Mouse (Mus musculus) kidney, adult 2 months (tissue): ENCODE results near the gene Tenm4.

Experiments used
- CTCF ChIP-seq: fragments of 200-500 bp; conservative IDR thresholded peaks from 2 replicates; pipeline ENCODE4 v1.5.1; 2011; ENCODE audit warnings: low read depth, mild to moderate bottlenecking, control low read depth, low read length, moderate library complexity, mixed read lengths; ENCODE audit not compliant: insufficient read depth, insufficient read length
- POLR2A ChIP-seq: fragments of 200-500 bp; IDR thresholded peaks from one replicate; pipeline ENCODE4 v1.6.1; 2011; ENCODE audit warnings: low read depth, low read length, control low read depth

DNA sequence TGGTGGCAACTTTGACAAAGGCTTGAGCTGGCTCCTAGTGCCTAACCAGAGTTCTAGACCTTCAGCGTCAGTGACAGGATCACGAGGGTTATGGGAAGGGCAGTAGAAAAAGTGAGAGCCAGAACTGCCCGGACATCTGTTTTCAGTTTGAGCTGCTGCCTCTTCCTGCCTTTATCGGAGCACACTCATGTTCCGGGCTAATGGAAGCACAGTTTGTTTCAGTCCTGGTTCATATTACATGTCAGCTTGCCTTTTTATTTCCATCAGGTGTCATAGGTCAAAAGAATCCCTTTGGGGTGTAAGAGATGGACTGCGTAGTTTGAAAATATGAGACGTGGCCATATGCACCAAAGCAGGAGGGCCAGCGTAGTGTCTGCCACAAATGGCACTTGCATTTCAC, 578.7 kb downstream of the Tenm4 start:
- TF ChIP-seq CTCF (no peak), POLR2A (no peak)
